Mouse (Mus musculus) kidney, embryonic 16.5 days (tissue): Measurements from ENCODE around the gene Ric1. TPM values are rescaled to one million over a fixed set of nuclear protein-coding genes. Genes with fewer than 3 reads are reported as not detected.
"Not testable (repeated sequence)": the region's sequence is repeated elsewhere in the genome, so short reads cannot be mapped to it uniquely, and the experiment has no call there.

ENCODE experiments used
- ATAC-seq: fragments of 200-750 bp; cut with Nextera tagmentation; 2 replicates; pipeline ENCODE4 v1.8.0; 2017; ENCODE audit warnings: moderate TSS enrichment; ENCODE audit not compliant: low FRiP score, low TSS enrichment
- H3K27ac ChIP-seq: fragments of 300-500 bp; sonication (generic); 2 replicates; pipeline ENCODE4 v1.5.1; 2014; ENCODE audit warnings: low read length
- H3K27me3 ChIP-seq: fragments of 300-500 bp; sonication (generic); 2 replicates; pipeline ENCODE4 v1.6.1; 2014; ENCODE audit warnings: low read length, control low read depth, mixed read lengths; ENCODE audit not compliant: insufficient read depth
- H3K36me3 ChIP-seq: fragments of 300-500 bp; sonication (generic); 2 replicates; pipeline ENCODE4 v1.6.1; 2014; ENCODE audit warnings: low read length, control low read depth, mixed read lengths; ENCODE audit not compliant: insufficient read depth
- H3K4me1 ChIP-seq: fragments of 300-500 bp; sonication (generic); 2 replicates; pipeline ENCODE4 v1.6.1; 2014; ENCODE audit warnings: low read length, control low read depth, mixed read lengths; ENCODE audit not compliant: insufficient read depth
- H3K4me2 ChIP-seq: fragments of 300-500 bp; sonication (generic); replicated peaks from 2 replicates; pipeline ENCODE4 v1.6.1; 2014; ENCODE audit warnings: low read depth, low read length
- H3K4me3 ChIP-seq: fragments of 300-500 bp; sonication (generic); 2 replicates; pipeline ENCODE4 v1.5.1; 2014; ENCODE audit warnings: mild to moderate bottlenecking, low read length
- H3K9ac ChIP-seq: fragments of 300-500 bp; sonication (generic); replicated peaks from 2 replicates; pipeline ENCODE4 v1.6.1; 2014; ENCODE audit warnings: low read length
- H3K9me3 ChIP-seq: fragments of 300-500 bp; sonication (generic); 2 replicates; pipeline ENCODE4 v1.6.1; 2016; ENCODE audit warnings: low read length, control low read depth
- WGBS: fragments of 180-500 bp; shearing (Covaris S2); extraction: QIAGEN DNeasy Blood & Tissue Kit; methylation state at CpG from one replicate; pipeline ENCODE4 v1.1.7; 2014; 5-methylcytosine and 5-hydroxymethylcytosine counted together
- polyA plus RNA-seq: library from polyadenylated mRNA; unstranded; fragments of >200 nt; fragmentation: Nextera tagmentation; extraction: Ambion mirVana; gene quantifications from 2 replicates; pipeline ENCODE4 v1.2.1, GENCODE M21; 2015

Ric1 gene
- polyA plus RNA-seq, 1 experiment from 2014 or later = 11.6 TPM

DNA sequence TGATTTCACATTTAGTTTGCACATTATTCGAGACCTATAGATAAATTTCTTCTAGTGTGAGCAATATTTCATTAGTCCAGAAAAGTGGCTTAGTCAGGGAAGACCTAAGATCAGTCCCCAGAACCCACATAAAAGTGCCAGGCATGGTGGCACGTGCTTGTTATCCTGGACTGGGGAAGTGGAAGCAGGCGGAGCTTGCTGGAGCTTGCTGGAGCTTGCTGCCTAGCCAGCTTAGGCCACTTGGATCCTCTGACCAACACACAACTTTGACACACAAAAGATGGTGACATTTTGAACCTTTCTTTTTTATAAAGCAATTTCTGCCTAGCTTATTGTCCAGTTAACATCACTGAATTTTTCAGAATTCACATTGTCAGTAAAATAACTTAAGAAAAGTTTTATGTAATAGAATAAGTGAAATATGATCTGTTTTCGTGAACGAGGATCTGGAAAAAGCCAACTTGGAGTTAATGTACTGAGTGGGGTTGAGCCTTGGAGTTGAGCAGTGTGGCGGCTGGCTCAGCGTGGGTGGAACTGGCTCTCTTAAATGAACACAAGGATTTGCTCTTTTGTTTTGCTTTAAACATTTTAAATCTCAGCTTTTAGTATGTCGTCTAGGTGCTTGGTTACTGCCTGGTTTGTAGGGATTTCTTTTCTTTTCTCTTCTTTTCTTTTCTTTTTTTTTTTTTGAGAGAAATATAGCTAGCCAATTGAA, 20.3 kb downstream of the Ric1 start:
- no peaks in the 10 kb centered on the region for H3K27me3 ChIP-seq
- 0 out of 2 replicates have a peak overlapping the region, but pooled peaks have one; percentile 20 for H3K27ac ChIP-seq
- 0 out of 2 replicates have a peak, but pooled peaks cover 3% of the 10 kb centered on the region for H3K4me1 ChIP-seq
- H3K36me3 ChIP-seq = peaks cover under 1% of the 10 kb centered on the region; the same call in 1 of the 2 replicates
- no peak for ATAC-seq
- H3K9me3 ChIP-seq = no peaks in the 10 kb centered on the region
- no peak overlapping the region for H3K4me3 ChIP-seq
- 44% methylated on average over 8 of the region's 8 CpGs for WGBS
- no peak overlapping the region for H3K4me2 ChIP-seq
- no peak overlapping the region for H3K9ac ChIP-seq

DNA sequence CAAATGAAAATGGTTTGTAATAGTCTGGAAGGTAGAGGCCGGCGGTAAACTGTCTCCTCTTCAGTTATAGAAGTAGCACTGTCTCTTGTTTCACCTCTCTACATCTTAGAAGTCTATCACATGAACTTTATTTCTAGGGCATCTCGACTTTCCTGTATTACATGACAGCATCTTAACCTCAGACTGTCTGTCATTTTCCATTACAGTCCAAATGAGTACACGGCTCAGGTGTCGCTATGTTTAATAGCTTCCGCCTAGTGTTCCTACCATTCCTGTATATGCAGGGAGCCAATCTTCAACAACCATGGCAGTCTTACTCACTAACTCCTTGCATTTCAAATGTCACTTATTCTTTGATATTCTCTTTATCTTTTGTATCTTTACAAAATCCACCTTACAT, 21.9 kb downstream of the Ric1 start:
- WGBS = 78% methylated on average over 6 of the region's 6 CpGs
- H3K36me3 ChIP-seq = no peaks in the 10 kb centered on the region
- H3K4me3 ChIP-seq = no peak overlapping the region
- H3K9me3 ChIP-seq = no peaks in the 10 kb centered on the region
- ATAC-seq = no peak
- 0 out of 2 replicates have a peak, but pooled peaks cover 3% of the 10 kb centered on the region for H3K4me1 ChIP-seq
- H3K4me2 ChIP-seq = no peak overlapping the region
- no peaks in the 10 kb centered on the region for H3K27me3 ChIP-seq
- H3K9ac ChIP-seq = no peak overlapping the region
- no peak overlapping the region for H3K27ac ChIP-seq

DNA sequence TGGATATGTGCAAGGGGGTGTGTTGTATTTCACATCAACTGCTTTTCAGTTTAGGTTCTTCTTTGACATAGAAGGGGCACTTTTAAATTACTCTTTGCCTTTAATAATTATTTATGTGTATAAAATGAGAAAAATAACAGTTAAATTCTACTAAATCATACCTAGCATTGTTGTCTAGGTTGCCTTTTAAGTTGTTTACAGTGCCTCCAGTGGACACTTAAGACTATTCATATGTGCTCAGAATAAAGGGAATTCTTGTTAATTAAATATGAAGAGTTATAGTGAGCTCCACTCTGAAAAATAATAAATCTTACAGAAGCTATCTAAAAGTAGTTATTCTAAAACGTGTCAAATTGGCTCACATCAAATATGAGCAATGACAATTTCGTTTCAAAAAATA, 28.5 kb downstream of the Ric1 start:
- Histone ChIP-seq H3K4me2 (no peak overlapping the region), H3K27me3 (no peaks in the 10 kb centered on the region), H3K9me3 (no peaks in the 10 kb centered on the region), H3K4me3 (no peak overlapping the region), H3K36me3 (no peaks in the 10 kb centered on the region), H3K27ac (no peak overlapping the region), H3K9ac (no peak overlapping the region), H3K4me1 (no peaks in the 10 kb centered on the region)
- WGBS = 84% methylated on average over 2 of the region's 2 CpGs
- no peak for ATAC-seq

DNA sequence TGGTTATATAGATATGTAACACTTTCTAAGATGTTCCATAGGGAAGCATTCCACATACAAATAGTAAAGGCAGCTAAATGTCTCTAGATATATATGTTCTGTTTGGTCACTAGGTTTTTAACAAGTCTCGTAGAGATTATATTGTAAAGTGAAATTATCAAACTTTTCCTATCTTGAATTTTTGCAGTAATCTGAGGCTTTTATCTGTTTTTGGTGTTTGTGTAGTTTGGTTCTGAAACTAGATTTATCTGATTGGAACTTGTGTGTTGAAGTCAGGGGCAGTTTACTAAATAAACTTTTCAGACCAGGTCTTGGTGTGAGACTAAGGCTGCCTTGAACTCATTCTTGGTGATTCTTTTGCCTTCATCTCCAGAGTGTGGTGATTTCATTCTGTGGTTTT, 29.0 kb downstream of the Ric1 start:
- 90% methylated on average over 1 of the region's 1 CpGs for WGBS
- Histone ChIP-seq H3K4me2 (no peak overlapping the region), H3K9me3 (no peaks in the 10 kb centered on the region), H3K27me3 (no peaks in the 10 kb centered on the region), H3K9ac (no peak overlapping the region), H3K36me3 (no peaks in the 10 kb centered on the region), H3K4me3 (no peak overlapping the region), H3K4me1 (no peaks in the 10 kb centered on the region), H3K27ac (no peak overlapping the region)
- no peak for ATAC-seq

DNA sequence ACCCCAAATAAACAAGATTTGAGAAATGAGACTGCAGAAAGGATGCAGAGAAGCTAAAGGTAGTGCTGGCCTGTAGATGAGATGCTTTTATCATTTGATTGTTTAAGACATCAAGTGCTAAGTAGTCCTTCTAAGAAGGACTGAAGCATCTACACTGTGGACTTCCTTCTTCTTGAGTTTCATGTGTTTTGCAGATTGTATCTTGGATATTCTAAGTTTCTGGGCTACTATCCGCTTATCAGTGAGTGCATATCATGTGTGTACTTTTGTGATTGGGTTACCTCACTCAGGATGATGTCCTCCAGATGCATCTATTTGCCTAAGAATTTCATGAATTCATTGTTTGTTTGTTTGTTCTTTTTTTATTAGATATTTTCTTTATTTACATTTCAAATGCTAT, 29.9 kb downstream of the Ric1 start:
- not testable (repeated sequence) for H3K4me3 ChIP-seq, H3K36me3 ChIP-seq, ATAC-seq, H3K4me1 ChIP-seq, H3K4me2 ChIP-seq, H3K9ac ChIP-seq, H3K27ac ChIP-seq, H3K9me3 ChIP-seq, H3K27me3 ChIP-seq
- WGBS = 97% methylated on average over 1 of the region's 1 CpGs

DNA sequence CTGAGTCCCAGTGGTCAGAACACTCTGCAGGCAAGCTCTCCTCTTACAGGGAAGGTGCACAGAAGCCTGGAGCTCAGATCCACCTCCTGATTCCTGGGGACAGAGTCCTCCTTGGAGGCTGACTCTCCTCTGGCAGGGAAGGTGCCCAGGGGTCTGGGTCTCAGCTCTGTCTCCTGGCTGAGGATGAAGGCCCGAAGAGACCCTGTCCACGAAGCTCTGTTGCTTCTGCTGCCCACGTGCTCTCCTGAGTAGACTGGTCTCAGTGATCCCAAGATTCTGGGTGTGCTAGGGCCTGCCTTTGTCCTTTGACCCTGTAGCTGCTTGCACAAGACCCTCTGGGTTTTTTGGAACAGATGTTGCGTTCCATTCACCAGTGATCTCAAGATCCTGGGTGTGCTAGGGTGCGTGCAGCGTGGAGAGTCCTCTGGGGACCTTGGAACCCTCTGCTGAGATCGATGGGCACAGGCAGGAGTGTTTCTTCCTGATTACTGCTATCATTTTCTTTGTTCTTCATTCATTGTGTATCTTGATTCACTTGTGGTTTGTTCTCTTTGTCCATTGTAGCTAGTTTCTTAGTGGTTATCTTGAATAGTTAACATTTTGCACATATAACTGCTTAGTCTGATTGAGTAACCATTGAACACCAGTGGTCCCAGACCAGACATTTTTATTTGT, 35.2 kb downstream of the Ric1 start:
- 94% methylated on average over 7 of the region's 7 CpGs for whole genome bisulfite sequencing
- ATAC-seq, H3K4me3 ChIP-seq, H3K36me3 ChIP-seq, H3K9me3 ChIP-seq, H3K27me3 ChIP-seq, H3K4me2 ChIP-seq, H3K27ac ChIP-seq, H3K9ac ChIP-seq, H3K4me1 ChIP-seq: not testable (repeated sequence)

DNA sequence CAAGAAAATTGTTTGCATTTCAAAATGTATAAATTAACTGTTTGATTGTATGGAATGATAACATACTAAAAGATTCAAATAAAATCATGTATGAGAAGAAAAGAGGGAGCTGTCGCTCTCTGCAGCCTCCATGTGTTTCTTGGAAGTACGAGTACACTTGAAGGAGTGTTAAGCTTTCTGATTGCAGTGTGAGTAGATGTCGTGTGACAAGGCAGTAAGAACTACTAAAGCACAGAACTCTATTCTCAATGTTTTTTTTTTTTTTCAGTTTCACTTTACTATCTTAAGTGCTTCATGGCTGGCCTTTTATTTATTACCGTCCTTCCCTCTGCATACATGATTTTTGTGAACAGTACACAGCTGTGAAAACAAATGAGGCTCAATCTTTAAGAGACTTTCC, 40.1 kb downstream of the Ric1 start:
- H3K9me3 ChIP-seq = no peaks in the 10 kb centered on the region
- 54% methylated on average over 4 of the region's 4 CpGs for WGBS

DNA sequence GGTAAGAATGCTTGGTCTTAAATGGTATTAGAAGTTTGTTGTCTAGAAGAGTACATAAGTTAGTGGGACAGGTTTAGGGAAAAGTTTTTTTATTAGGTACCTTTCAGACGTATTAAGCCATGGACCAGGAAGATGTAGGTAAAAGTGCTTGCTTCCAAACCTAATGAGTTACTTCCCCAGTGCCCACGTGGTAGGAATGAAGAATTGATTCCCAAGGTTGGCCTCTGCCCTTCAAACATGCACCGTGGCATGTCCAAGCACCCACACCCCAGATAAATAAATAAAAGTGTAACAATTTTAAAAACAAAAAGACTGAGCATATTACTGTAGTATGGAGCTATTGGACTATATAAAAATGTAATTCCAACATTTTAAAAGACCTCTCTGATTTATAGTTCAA, 40.5 kb downstream of the Ric1 start:
- no peaks in the 10 kb centered on the region for H3K27me3 ChIP-seq
- no peaks in the 10 kb centered on the region for H3K4me1 ChIP-seq
- no peaks in the 10 kb centered on the region for H3K9me3 ChIP-seq
- no peak overlapping the region for H3K27ac ChIP-seq
- H3K9ac ChIP-seq = no peak overlapping the region
- 47% methylated on average over 3 of the region's 3 CpGs for WGBS
- no peak for ATAC-seq
- no peak overlapping the region for H3K4me2 ChIP-seq
- 0 out of 2 replicates have a peak, but pooled peaks cover 7% of the 10 kb centered on the region for H3K36me3 ChIP-seq
- no peak overlapping the region for H3K4me3 ChIP-seq

More for the DNA sequence above, 40.1 kb downstream of the Ric1 start:
- no peak overlapping the region for H3K9ac ChIP-seq
- H3K27ac ChIP-seq = no peak overlapping the region
- H3K4me3 ChIP-seq = no peak overlapping the region
- H3K4me2 ChIP-seq = no peak overlapping the region
- no peaks in the 10 kb centered on the region for H3K27me3 ChIP-seq
- 0 out of 2 replicates have a peak, but pooled peaks cover 7% of the 10 kb centered on the region for H3K36me3 ChIP-seq
- ATAC-seq = no peak
- H3K4me1 ChIP-seq = no peaks in the 10 kb centered on the region

DNA sequence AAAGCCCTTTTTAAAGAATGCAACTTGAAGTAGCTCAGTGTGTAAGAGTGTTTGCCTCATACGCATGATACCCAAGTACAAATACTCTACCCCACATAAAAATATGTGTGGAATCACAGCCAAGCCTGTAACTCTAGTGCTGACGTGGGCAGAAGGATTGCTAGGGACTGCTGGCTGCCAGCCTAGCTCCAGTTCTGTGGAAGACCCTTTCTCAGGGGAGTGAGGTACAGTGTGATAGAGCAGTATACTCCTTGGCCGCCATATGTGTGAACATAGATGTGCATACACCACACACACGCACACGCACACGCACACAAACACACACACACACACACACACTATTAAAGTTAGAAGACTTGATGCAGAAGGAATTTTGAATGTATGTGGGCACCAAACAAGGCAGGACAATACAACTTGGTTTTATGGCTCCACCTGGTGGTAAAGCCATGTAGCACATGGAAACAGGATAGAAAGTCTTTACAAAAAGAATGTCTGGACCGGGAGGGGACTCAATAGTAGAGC, 41.2 kb downstream of the Ric1 start:
- Histone ChIP-seq H3K36me3 (0 out of 2 replicates have a peak, but pooled peaks cover 7% of the 10 kb centered on the region), H3K4me2 (no peak overlapping the region), H3K4me3 (no peak overlapping the region), H3K4me1 (no peaks in the 10 kb centered on the region), H3K9me3 (no peaks in the 10 kb centered on the region), H3K27me3 (no peaks in the 10 kb centered on the region), H3K27ac (0 out of 2 replicates have a peak overlapping the region, but pooled peaks have one; percentile 25), H3K9ac (no peak overlapping the region)
- peak; percentile 39; the same call in 1 of the 2 replicates for ATAC-seq
- 67% methylated on average over 7 of the region's 7 CpGs for WGBS

DNA sequence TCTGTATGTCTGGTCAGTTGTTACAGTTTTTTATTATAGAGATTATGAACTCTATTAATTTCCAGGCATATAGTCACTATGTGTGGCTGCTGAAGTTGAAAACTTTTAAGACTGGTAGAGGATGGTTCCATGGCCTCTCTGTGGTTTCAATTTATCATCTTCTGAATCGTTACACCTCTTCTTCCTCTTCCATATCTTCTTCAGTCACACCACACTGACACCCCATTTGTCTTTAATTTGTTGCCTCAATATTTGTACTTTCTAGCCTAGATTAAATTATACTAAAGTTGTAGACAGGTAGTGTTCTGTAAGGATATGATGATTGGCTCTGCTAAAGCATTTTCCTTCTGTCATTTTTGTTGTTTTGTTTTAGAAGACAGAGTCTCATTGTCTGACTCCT, 44.4 kb downstream of the Ric1 start:
- H3K4me3 ChIP-seq = no peak overlapping the region
- H3K27ac ChIP-seq = no peak overlapping the region
- no peaks in the 10 kb centered on the region for H3K27me3 ChIP-seq
- 82% methylated on average over 1 of the region's 1 CpGs for WGBS
- H3K4me2 ChIP-seq = no peak overlapping the region
- peaks cover 16% of the 10 kb centered on the region for H3K36me3 ChIP-seq
- no peak overlapping the region for H3K9ac ChIP-seq
- H3K9me3 ChIP-seq = no peaks in the 10 kb centered on the region
- H3K4me1 ChIP-seq = no peaks in the 10 kb centered on the region
- no peak for ATAC-seq
